Mouse (Mus musculus) CH12.LX (cell line): ENCODE results near the gene Car15. TPM values are rescaled to one million over a fixed set of nuclear protein-coding genes. Genes with fewer than 3 reads are reported as not detected.

Source experiments
- DNase-seq: peaks from one replicate; pipeline ENCODE4 v3.0.0-alpha.2; 2013; ENCODE audit errors: extremely low read depth
- H3K27ac ChIP-seq: 2 replicates; pipeline ENCODE4 v1.5.1; 2012; ENCODE audit warnings: low read depth, mild to moderate bottlenecking, control low read depth, moderate library complexity; ENCODE audit not compliant: insufficient read depth
- H3K27me3 ChIP-seq: replicated peaks from 2 replicates; pipeline ENCODE3; 2012; ENCODE audit warnings: inconsistent platforms
- H3K36me3 ChIP-seq, 2 experiments: replicated peaks in 1 of 2; 2 replicates each; pipeline versions ENCODE3 to v1.6.1; 2012; ENCODE audit warnings: inconsistent platforms in 1 of 2, low read length in 1 of 2, mild to moderate bottlenecking in 1 of 2, mixed read lengths in 1 of 2, moderate library complexity in 1 of 2; ENCODE audit not compliant: control insufficient read depth in 1 of 2, insufficient read depth in 1 of 2
- H3K4me1 ChIP-seq, 2 experiments: 2 replicates each; pipeline ENCODE4 v1.6.1; 2012; ENCODE audit warnings: inconsistent platforms in 1 of 2, moderate library complexity in 1 of 2; ENCODE audit not compliant: insufficient read depth in 2 of 2, control insufficient read depth in 1 of 2
- H3K4me2 ChIP-seq: 2 replicates; pipeline ENCODE4 v1.6.1; 2012; ENCODE audit warnings: low read depth, mild to moderate bottlenecking, control low read depth; ENCODE audit not compliant: poor library complexity, insufficient read depth, severe bottlenecking
- H3K4me3 ChIP-seq, 3 experiments: fragments of 150-350 bp in 1 of 3; sonication (generic) in 1 of 3; replicated peaks in 1 of 3; 2 replicates each; pipeline versions ENCODE3 to v1.5.1; 2011 to 2012; ENCODE audit warnings: low read depth in 2 of 3, low read length in 2 of 3, mild to moderate bottlenecking in 2 of 3, moderate library complexity in 2 of 3, control low read depth in 1 of 3, improper control_type of control experiment in 1 of 3, inconsistent platforms in 1 of 3, mixed read lengths in 1 of 3; ENCODE audit not compliant: poor library complexity in 1 of 3
- H3K79me2 ChIP-seq: replicated peaks from 2 replicates; pipeline ENCODE4 v1.6.1; 2012; ENCODE audit warnings: mild to moderate bottlenecking, moderate library complexity; ENCODE audit not compliant: control insufficient read depth, poor library complexity, insufficient read depth, severe bottlenecking; ENCODE audit errors: extremely low read depth
- H3K9ac ChIP-seq: 2 replicates; pipeline ENCODE4 v1.6.1; 2012; ENCODE audit warnings: low read depth, mild to moderate bottlenecking, control low read depth, moderate library complexity; ENCODE audit not compliant: insufficient read depth
- H3K9me3 ChIP-seq: replicated peaks from 2 replicates; pipeline ENCODE3; 2012; ENCODE audit warnings: low read length, inconsistent platforms, mixed read lengths
- BHLHE40 ChIP-seq: IDR thresholded peaks from 2 replicates; pipeline ENCODE4 v1.6.1; 2011; ENCODE audit warnings: mild to moderate bottlenecking, low read depth, low read length, improper control_type of control experiment
- CHD1 ChIP-seq: IDR thresholded peaks from 2 replicates; pipeline ENCODE4 v1.6.1; 2012; ENCODE audit warnings: low read depth, low read length, improper control_type of control experiment, inconsistent platforms
- CHD2 ChIP-seq: IDR thresholded peaks from 2 replicates; pipeline ENCODE4 v1.6.1; 2011; ENCODE audit warnings: low read length, improper control_type of control experiment
- ELF1 ChIP-seq: IDR thresholded peaks from 2 replicates; pipeline ENCODE4 v1.6.1; 2014; ENCODE audit warnings: low read depth, mild to moderate bottlenecking, inconsistent platforms, low read length, improper control_type of control experiment
- EP300 ChIP-seq: IDR thresholded peaks from 2 replicates; pipeline ENCODE4 v1.6.1; 2011; ENCODE audit warnings: low read length, improper control_type of control experiment
- ETS1 ChIP-seq: conservative IDR thresholded peaks from 2 replicates; pipeline ENCODE4 v1.6.1; 2012; ENCODE audit warnings: low read depth, mild to moderate bottlenecking, inconsistent platforms, low read length, improper control_type of control experiment, moderate library complexity
- HCFC1 ChIP-seq: IDR thresholded peaks from 2 replicates; pipeline ENCODE4 v1.6.1; 2012; ENCODE audit warnings: low read depth, mild to moderate bottlenecking, inconsistent platforms, low read length, improper control_type of control experiment
- JUN ChIP-seq: IDR thresholded peaks from 2 replicates; pipeline ENCODE4 v1.6.1; 2011; ENCODE audit warnings: low read depth, mild to moderate bottlenecking, low read length, improper control_type of control experiment, moderate library complexity; ENCODE audit not compliant: insufficient read depth
- JUND ChIP-seq: conservative IDR thresholded peaks from 2 replicates; pipeline ENCODE4 v1.6.1; 2011; ENCODE audit warnings: low read depth, low read length, improper control_type of control experiment
- KAT2A ChIP-seq: IDR thresholded peaks from 2 replicates; pipeline ENCODE4 v1.6.1; 2012; ENCODE audit warnings: low read length, improper control_type of control experiment, inconsistent platforms; ENCODE audit not compliant: insufficient replicate concordance
- MAFK ChIP-seq: IDR thresholded peaks from 2 replicates; pipeline ENCODE4 v1.6.1; 2011; ENCODE audit warnings: low read length, improper control_type of control experiment; ENCODE audit not compliant: insufficient replicate concordance
- MAZ ChIP-seq: IDR thresholded peaks from 2 replicates; pipeline ENCODE4 v1.6.1; 2012; ENCODE audit warnings: low read depth, mild to moderate bottlenecking, inconsistent platforms, low read length, improper control_type of control experiment, moderate library complexity
- MXI1 ChIP-seq: IDR thresholded peaks from 2 replicates; pipeline ENCODE4 v1.6.1; 2011; ENCODE audit warnings: mild to moderate bottlenecking, low read depth, low read length, improper control_type of control experiment
- MYC ChIP-seq: IDR thresholded peaks from 2 replicates; pipeline ENCODE4 v1.6.1; 2011; ENCODE audit warnings: low read depth, mild to moderate bottlenecking, improper control_type of control experiment, low read length
- NELFE ChIP-seq: IDR thresholded peaks from 2 replicates; pipeline ENCODE4 v1.6.1; 2011; ENCODE audit warnings: low read depth, low read length, improper control_type of control experiment
- NRF1 ChIP-seq: IDR thresholded peaks from 2 replicates; pipeline ENCODE4 v1.6.1; 2014; ENCODE audit warnings: low read depth, mild to moderate bottlenecking, inconsistent platforms, low read length, improper control_type of control experiment, moderate library complexity
- PAX5 ChIP-seq: IDR thresholded peaks from 2 replicates; pipeline ENCODE4 v1.6.1; 2012; ENCODE audit warnings: low read length, inconsistent platforms, mixed read lengths
- POLR2A ChIP-seq: IDR thresholded peaks from 2 replicates; pipeline ENCODE4 v1.6.1; 2011; ENCODE audit warnings: low read depth, mild to moderate bottlenecking, improper control_type of control experiment, low read length
- POLR2AphosphoS2 ChIP-seq: IDR thresholded peaks from 2 replicates; pipeline ENCODE4 v1.6.1; 2011; ENCODE audit warnings: low read depth, low read length, improper control_type of control experiment
- RAD21 ChIP-seq: IDR thresholded peaks from 2 replicates; pipeline ENCODE4 v1.6.1; 2011; ENCODE audit warnings: low read depth, mild to moderate bottlenecking, low read length, improper control_type of control experiment, moderate library complexity
- RCOR1 ChIP-seq: conservative IDR thresholded peaks from 2 replicates; pipeline ENCODE4 v1.6.1; 2012; ENCODE audit warnings: low read depth, mild to moderate bottlenecking, inconsistent platforms, low read length, improper control_type of control experiment
- SMC3 ChIP-seq: IDR thresholded peaks from 2 replicates; pipeline ENCODE4 v1.6.1; 2011; ENCODE audit warnings: low read depth, low read length, improper control_type of control experiment
- TBP ChIP-seq: conservative IDR thresholded peaks from 2 replicates; pipeline ENCODE4 v1.6.1; 2011; ENCODE audit warnings: low read depth, low read length, improper control_type of control experiment
- TCF12 ChIP-seq: IDR thresholded peaks from 2 replicates; pipeline ENCODE4 v1.6.1; 2014; ENCODE audit warnings: low read depth, mild to moderate bottlenecking, inconsistent platforms, low read length, improper control_type of control experiment
- ZC3H11A ChIP-seq: IDR thresholded peaks from 2 replicates; pipeline ENCODE4 v1.6.1; 2012; ENCODE audit warnings: low read depth, mild to moderate bottlenecking, inconsistent platforms, low read length, improper control_type of control experiment
- ZKSCAN1 ChIP-seq: IDR thresholded peaks from 2 replicates; pipeline ENCODE4 v1.6.1; 2012; ENCODE audit warnings: low read depth, inconsistent platforms, low read length, improper control_type of control experiment, borderline replicate concordance
- ZNF384 ChIP-seq: IDR thresholded peaks from 2 replicates; pipeline ENCODE4 v1.6.1; 2012; ENCODE audit warnings: low read depth, low read length, improper control_type of control experiment, inconsistent platforms
- dilution Hi-C: fragments of 300-500 bp; cut with MboI; formaldehyde crosslinking; loops from 2 replicates; pipeline ENCODE4 v1.14.3; 2020; ENCODE audit warnings: low sequenced_read_pairs; ENCODE audit not compliant: extremely low pct_unique_long_range_greater_than_20kb, extremely low pct_ligation_motif_present
- in situ Hi-C: fragments of 300-500 bp; cut with MboI; formaldehyde crosslinking; loops from 3 replicates; pipeline ENCODE4 v1.14.3; 2019; ENCODE audit warnings: low sequenced_read_pairs, low pct_ligation_motif_present, low pct_unique_long_range_greater_than_20kb, mixed read lengths
- polyA plus RNA-seq: library from polyadenylated mRNA; unstranded; fragments of >175 nt; gene quantifications from 2 replicates; pipeline ENCODE4 v1.2.1, GENCODE M21; 2012; ENCODE audit warnings: low read depth; ENCODE audit not compliant: insufficient read length
- total RNA-seq, 2 experiments: library from RNA; depleted of rRNA; stranded (reverse); fragments of 300-350 nt in 1 of 2; fragments of >200 nt in 1 of 2; gene quantifications; 2 replicates each; pipeline ENCODE4 v1.2.3; 2012 to 2014

Gene Car15
- total and polyA plus RNA-seq, 3 experiments, result 1.5 to 3.9 (median 1.6) TPM

DNA sequence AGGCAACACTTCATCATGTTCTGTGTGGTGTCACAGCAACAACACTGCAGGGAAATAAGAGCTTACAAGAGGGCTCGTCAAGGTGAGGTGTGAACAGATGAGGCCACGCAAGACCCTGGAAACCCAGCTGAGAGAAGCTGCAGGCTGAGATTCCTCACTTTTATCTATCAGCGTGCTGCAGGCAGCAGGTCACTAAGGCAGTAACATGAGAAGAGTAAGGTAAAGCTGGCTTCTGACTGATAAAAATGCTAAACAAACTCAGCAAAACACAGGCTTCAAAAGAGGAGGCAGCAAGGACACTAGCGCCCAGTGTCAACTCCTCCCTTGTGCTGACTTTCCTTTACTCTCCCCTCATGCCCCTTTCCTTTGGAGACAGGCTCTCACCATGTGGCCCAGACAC is 34.8 kb upstream of the Car15 start:
- in situ Hi-C loops (no loop called here), dilution Hi-C loops (no loop called here)
- peaks cover 26 to 79% of the 10 kb centered on the region in 2 experiments for H3K36me3 ChIP-seq
- no peaks in the 10 kb centered on the region for H3K27me3 ChIP-seq
- H3K9ac ChIP-seq, result no peak overlapping the region
- no peaks in the 10 kb centered on the region for H3K9me3 ChIP-seq
- peaks cover 0 to 13% of the 10 kb centered on the region in 2 experiments; a peak in 2 of 4 replicates for H3K4me1 ChIP-seq
- H3K79me2 ChIP-seq, result peaks cover 18% of the 10 kb centered on the region
- no peak for DNase-seq
- no peak for TF ChIP-seq CHD1
- no peak for TF ChIP-seq ZC3H11A
- no peak for TF ChIP-seq SMC3
- no peak for TF ChIP-seq JUND
- no peak for TF ChIP-seq POLR2AphosphoS2
- TF ChIP-seq POLR2A, result no peak
- TF ChIP-seq EP300, result no peak
- TF ChIP-seq BHLHE40, result no peak
- no peak for TF ChIP-seq TCF12
- TF ChIP-seq NRF1, result no peak
- TF ChIP-seq MYC, result no peak
- no peak for TF ChIP-seq TBP
- no peak for TF ChIP-seq CHD2
- no peak for TF ChIP-seq JUN
- no peak for TF ChIP-seq KAT2A
- no peak overlapping the region for H3K27ac ChIP-seq
- no peak overlapping the region for H3K4me3 ChIP-seq
- H3K4me2 ChIP-seq, result no peak overlapping the region

DNA sequence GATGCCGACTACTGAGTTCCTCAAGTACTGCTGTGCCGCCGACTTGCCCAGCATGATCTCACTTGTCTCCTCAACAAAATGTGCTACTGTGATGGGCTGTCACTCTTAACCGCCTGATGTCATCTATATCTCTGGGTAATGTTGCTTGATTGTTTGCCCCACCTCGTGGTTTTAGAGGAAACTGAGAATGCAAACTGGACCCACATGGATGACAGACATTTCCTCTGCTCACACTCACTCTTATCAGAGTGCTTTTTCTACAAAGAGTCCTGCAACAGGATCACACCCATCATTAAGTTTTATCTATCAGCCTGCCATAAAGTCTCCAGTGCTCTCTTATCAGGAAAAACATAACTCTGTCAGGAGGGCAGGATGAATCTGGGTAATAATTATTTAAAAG is 33.1 kb upstream of the Car15 start:
- Histone ChIP-seq H3K4me1 (peaks cover 0 to 13% of the 10 kb centered on the region in 2 experiments; a peak in 2 of 4 replicates), H3K79me2 (peaks cover 15% of the 10 kb centered on the region), H3K36me3 (peaks cover 29 to 81% of the 10 kb centered on the region in 2 experiments), H3K4me2 (no peak overlapping the region), H3K27me3 (no peaks in the 10 kb centered on the region), H3K27ac (no peak overlapping the region), H3K4me3 (no peak overlapping the region)
- dilution Hi-C loops, result no loop called here
- TF ChIP-seq ELF1, result no peak
- TF ChIP-seq ETS1, result no peak
- TF ChIP-seq PAX5, result no peak
- TF ChIP-seq BHLHE40, result no peak
- TF ChIP-seq HCFC1, result no peak
- TF ChIP-seq POLR2A, result no peak
- TF ChIP-seq RCOR1, result no peak
- TF ChIP-seq ZC3H11A, result no peak
- no peak for TF ChIP-seq MAZ
- no peak for TF ChIP-seq MAFK
- TF ChIP-seq ZNF384, result no peak
- no peak for TF ChIP-seq RAD21
- TF ChIP-seq ZKSCAN1, result no peak
- no peak for TF ChIP-seq NELFE
- TF ChIP-seq MXI1, result no peak
- TF ChIP-seq, all 38 proteins: peak for 0
- in situ Hi-C loops, result no loop called here
- no peaks in the 10 kb centered on the region for H3K9me3 ChIP-seq
- DNase-seq, result no peak
- H3K9ac ChIP-seq, result no peak overlapping the region
